Mouse (Mus musculus) stomach, postnatal 0 days (tissue): ENCODE data around the gene Csnk1e.

ENCODE experiments used
- CTCF ChIP-seq: IDR thresholded peaks from 2 replicates; pipeline ENCODE4 v1.5.1; 2016; ENCODE audit warnings: antibody characterized with exemption, low read depth, mild to moderate bottlenecking, moderate library complexity
- EP300 ChIP-seq: optimal IDR thresholded peaks from 2 replicates; pipeline ENCODE3; 2016; ENCODE audit warnings: antibody characterized with exemption

- TF ChIP-seq CTCF (no peak), EP300 (no peak)
Measured at GRCm38 (mm10) chr15:79369452-79370280, 85.7 kb downstream of the Csnk1e start.
